Mouse (Mus musculus): Measurements from ENCODE around the gene Efcc1.
"Not testable (repeated sequence)": the region's sequence is repeated elsewhere in the genome, so short reads cannot be mapped to it uniquely, and the experiment has no call there.

Efcc1 gene

DNA sequence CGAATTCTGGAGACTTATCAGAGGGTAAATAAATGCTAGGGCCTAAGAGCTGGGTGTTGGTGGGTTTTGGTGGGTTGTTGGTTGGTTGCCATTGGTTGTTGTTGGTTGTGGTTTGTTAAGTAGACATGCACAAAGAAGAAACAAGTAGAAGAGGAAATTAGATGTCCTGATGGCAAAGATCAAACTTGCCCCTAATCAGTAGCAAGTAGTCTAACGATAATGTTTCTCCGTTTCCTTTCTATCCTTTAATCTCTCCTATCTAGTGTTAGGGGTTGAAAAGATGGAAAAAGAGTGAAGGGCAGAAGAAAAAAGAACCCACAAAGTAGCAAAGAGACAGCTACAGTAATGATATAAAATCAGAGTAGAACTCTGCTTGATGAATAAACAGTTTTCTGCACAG lies 14.0 kb downstream of the Efcc1 start:
- DNase-seq (ENCODE audit: low spot score): no peak

- DNase-seq (ENCODE audit: low spot score): no peak
Measured at GRCm38 (mm10) chr6:87745301-87745700, 14.6 kb downstream of the Efcc1 start.

GRCm38 (mm10) chr6:87746059-87746458 lies 15.4 kb downstream of the Efcc1 start:
- no peak for DNase-seq (ENCODE audit: low spot score)

DNA sequence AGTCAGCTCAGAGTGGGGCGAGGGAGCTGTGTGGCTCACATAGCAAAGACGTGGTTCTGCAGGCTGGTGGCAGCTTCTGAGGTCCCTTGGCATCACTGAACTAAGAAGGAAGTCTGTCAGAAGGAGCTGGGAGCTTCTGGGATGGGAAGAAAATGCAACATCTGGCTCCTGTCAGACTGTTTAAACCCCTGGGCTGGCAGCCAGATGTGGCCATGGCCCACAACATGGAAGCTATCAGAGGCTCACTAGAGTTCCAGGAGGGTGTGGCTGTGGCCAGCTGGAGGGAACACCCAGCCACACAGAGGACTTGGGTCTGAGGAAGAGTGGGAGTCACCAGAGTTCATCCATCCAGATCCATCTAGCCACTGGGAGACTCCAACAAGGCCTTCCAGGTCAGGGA lies 16.2 kb downstream of the Efcc1 start:
- DNase-seq (ENCODE audit: low spot score): no peak

- no peak for DNase-seq (ENCODE audit: low spot score)
Measured at GRCm38 (mm10) chr6:87748078-87748477, 17.4 kb downstream of the Efcc1 start.

- DNase-seq (ENCODE audit: low spot score): no peak
Measured at GRCm38 (mm10) chr6:87748531-87748930, 17.9 kb downstream of the Efcc1 start.

DNA sequence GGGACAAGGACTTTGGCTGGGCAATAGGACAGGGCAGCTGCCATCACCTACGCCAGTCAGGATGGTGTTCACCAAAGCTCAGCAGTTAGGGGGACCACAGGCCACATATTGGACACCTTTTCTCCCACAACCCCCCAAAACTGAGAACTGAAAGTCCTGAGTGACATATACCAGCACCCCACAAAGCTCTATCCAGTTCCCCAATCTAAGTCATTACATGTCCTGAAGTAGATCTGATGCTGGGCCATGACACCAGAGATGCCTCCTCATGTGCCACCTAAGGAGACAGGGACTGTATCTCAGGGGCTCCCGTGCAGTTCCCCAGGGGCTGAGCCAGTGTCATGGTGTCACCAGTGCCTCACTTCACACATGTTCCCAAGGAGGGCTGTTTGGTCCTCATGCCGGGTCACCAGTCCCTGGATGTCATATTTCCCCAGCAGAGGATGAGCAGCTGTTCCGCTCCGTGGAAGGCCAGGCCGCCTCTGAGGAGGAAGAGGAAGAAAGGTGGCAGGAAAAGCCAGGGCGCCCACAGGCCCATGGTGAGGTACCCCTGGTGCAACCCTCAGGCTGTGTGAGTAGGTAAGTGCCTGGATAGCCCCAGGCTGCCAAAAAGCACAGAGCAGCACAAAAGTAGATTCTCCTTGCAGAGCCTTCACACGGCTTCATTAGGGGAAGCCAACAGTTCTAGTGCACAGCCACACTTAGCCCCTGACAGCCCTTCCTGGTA lies 19.7 kb downstream of the Efcc1 start:
- DNase-seq (ENCODE audit: low spot score): no peak

DNA sequence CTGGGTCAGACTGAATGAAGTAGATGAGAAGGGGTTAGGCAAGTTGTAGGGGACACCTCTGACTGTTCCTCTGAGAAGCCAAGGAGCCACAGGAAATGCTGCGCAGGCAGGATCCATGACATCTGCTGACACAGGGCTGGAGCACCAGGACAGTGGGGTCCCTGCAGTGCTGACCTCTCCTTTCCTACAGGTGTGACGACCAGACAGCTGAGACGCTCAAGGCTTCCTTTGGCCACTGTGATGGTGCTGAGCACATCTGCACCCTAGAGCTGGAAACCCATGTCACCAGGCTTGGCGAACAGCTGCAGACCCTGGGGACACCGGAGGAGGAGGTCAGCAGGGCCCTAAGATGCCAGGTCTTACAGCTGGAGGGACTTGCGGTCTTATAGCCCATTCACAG lies 20.9 kb downstream of the Efcc1 start:
- DNase-seq (ENCODE audit: low spot score): no peak

DNA sequence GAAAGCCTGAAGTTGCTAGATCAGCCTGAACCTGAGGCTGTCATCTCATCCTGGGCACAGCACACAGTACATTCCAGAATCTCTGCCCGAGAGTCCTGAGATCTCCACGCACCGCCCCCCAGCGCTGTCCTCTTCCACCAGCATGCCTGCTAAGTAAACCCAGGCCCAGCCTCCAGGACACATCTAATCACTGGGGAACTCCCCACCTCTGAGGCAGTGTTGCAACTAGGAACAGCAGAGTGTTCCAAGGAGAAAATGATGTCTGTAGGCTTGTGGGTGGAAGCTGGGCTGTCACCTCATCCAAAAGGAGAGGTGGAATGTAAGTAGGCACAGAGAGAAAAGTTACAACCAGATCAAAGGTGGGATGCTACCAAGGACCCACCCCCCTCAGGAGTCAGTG lies 24.5 kb downstream of the Efcc1 start:
- no peak for DNase-seq (ENCODE audit: low spot score)

DNA sequence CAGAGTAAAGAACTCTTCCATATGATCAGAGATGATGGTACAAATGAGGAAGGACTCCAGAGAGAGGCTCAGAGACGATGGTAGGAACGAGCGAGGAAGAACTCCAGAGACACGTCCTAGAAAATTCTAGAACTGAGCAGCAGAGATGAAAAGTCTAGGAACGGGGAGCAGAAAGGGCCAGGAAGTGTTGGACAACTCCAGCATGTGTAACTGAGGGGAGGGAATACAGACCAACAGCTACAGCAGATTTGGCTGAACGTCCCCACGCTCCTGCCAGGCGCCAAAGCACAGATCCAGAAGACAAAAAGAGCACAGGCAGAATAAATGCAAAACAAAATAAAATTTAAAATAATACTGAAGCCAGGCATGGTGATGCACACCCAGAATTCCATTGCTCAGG lies 26.2 kb downstream of the Efcc1 start:
- no peak for DNase-seq (ENCODE audit: low spot score)

- no peak for DNase-seq (ENCODE audit: low spot score)
Measured at GRCm38 (mm10) chr6:87759404-87759803, 28.7 kb downstream of the Efcc1 start.

DNA sequence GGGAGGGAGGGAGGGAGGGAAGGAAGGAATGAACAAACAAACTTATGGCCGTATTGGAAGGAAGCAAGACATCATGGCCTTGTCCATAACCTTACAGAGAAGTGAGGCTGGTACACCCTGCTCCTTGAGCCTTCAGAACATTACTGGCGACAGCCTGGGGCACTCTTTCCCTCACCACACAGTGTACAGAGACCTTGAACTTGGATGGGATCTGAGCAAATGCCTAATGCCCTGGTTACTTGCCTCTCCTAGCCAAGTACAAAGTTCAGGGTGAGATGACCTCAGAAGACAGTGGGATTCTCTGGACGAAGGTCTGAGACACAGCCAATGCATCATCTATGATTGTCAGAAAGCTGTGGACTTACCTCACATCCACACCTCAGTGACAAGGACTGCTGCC lies 29.2 kb downstream of the Efcc1 start:
- DNase-seq (ENCODE audit: low spot score): no peak

GRCm38 (mm10) chr6:87762161-87762560 lies 31.5 kb downstream of the Efcc1 start:
- no peak for DNase-seq (ENCODE audit: low spot score)

GRCm38 (mm10) chr6:87763376-87764280 lies 33.0 kb downstream of the Efcc1 start:
- no peak for DNase-seq (ENCODE audit: low spot score)

DNA sequence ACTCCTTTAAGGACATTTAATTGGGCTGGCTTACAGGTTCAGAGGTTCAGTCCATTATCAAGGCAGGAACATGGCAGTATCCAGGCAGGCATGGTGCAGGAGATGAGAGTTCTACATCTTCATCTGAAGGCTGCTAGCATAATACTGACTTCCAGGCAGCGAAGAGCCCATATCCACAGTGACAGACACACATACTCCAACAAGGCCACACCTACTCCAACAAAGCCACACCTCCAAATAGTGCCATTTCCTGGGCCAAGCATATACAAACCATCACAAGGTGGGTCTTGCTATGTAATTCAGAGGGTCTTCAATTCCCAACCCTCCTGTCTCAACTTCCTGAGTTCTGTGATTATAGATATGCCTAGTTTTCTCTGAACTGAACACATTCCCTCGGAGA lies 33.6 kb downstream of the Efcc1 start:
- not testable (repeated sequence) for DNase-seq (ENCODE audit: low spot score)

- no peak for DNase-seq (ENCODE audit: low spot score)
Measured at GRCm38 (mm10) chr6:87770626-87771025, 40.0 kb downstream of the Efcc1 start.

DNA sequence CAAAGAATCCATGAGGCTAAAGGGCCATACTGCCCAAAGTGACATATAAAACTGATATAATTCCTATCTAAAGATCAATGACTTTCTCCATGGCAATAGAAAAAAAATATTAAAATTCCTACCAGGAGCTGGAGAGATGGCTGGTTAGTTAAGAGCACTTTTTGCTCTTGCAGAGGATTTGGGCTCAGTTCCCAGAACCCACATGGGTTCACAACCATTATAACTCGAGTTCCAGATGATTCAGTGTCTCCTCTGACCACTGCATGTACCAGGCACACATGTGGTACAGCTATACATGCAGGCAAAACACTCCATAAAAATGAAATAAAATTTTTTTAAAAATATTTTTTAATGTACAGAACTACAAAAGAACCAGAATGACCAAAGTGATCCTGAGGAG lies 43.8 kb downstream of the Efcc1 start:
- no peak for DNase-seq (ENCODE audit: low spot score)

DNA sequence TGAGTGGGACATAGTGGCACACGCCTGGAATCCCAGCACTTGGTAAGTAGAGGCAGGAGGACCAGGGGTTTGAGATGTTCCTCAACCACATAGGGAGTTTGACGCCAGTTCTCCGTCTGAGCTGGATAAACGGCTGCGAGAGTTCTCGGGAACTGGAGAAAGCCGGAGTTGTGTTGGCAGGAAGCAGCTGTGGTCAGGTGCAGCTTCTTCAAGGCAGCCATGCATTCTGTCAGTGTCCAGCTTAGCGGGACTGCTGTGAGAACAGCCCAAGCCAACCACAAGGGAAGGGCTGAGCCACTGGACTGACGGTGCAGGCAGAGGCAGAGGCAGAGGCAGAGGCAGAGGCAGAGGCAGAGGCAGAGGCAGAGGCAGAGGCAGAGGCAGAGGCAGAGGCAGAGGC lies 44.2 kb downstream of the Efcc1 start:
- no peak for DNase-seq (ENCODE audit: low spot score)

- no peak for DNase-seq (ENCODE audit: low spot score)
Measured at GRCm38 (mm10) chr6:87775588-87776245, 45.0 kb downstream of the Efcc1 start.

GRCm38 (mm10) chr6:87776663-87777062 lies 46.0 kb downstream of the Efcc1 start:
- no peak for DNase-seq (ENCODE audit: low spot score)

DNA sequence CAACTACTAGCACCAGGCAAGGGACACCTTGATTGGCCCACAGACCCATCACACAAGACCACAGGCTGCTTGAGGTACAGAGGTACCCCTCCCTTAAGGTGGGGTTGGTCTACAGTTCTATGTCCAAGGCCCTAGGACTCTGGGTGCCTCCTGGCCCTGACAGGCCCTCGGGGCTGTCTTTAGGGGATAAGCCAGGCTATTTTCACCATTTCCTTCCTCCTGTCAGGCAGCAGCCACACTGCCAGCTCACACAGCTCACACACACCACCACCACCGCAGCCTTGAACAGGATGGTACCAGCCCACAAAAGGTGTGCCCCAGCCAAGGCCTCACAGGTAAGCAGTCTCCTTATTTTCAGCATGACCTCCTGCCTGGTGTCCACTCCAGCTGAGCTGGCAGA lies 47.2 kb downstream of the Efcc1 start, which contains the start of gene Gp9:
Gene Gp9 (plus strand): TSS at position 231 of the 400 bp plus-strand sequence.
- no peak for DNase-seq (ENCODE audit: low spot score)

DNA sequence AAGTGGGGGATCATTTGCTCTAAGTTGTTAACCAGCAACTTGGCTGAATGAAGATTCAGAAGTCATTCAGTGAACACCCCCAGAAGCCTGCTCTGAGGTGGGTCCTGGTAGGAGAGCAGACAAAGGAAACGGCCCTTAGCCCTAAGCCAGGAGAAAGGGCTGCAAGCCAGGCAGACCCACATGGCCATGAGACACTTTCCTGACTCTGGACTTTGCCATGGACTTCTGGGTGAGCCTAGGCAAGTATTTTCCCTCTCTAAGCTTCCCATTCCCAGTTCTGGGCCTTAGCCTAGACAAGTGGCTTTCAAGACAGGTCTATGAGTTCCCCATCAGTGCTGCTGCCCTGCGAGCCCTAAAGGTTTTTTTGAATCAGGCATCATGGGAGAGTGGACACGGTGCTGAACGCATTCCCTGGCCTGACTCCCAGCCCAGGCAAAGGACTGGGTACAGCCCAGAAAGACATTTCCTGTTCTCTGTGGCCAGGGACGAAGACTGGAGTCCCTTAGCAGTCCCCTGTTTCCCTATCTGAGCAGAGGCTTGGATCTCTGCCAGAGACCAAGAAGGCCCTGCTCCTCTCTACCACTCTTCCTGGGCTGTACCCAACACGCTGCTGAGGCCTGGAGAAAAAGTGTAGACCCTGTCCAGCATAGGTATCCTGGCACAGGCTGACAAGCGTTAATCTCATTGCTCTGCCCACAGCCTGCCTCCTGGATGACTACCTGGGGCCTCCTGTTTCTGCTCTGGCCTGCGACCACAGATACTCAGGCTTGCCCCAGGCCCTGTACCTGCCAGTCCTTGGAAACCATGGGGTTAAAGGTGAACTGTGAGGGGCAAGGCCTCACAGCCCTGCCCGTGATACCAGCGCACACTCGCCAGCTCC lies 47.9 kb downstream of the Efcc1 start:
- DNase-seq (ENCODE audit: low spot score): no peak
